Mouse (Mus musculus) lung, postnatal 0 days (tissue): Measurements from ENCODE around the gene 1700030J22Rik.

Source experiments
- CTCF ChIP-seq: IDR thresholded peaks from 2 replicates; pipeline ENCODE4 v1.5.1; 2016; ENCODE audit warnings: antibody characterized with exemption, mild to moderate bottlenecking
- EP300 ChIP-seq: IDR thresholded peaks from 2 replicates; pipeline ENCODE4 v1.6.1; 2016; ENCODE audit warnings: antibody characterized with exemption, mild to moderate bottlenecking, control low read depth

DNA sequence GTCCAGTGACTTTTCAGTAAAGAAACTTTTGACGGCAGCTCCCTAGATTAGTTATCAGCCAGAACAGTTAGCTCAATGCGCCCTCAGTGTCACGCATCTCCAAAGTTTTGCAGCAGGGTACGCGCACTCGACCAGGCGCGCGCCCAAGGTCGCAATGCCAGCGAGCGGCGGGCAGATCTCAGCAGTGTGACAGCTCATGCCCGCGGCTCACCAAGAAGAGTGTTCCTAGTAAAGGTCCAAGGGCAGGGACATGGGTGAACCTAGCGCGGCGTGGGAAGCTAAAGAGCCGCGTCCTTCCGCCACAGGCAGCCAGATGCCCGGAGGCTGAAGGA, 57.8 kb downstream of the 1700030J22Rik start:
- no peak for TF ChIP-seq CTCF
- TF ChIP-seq EP300, result no peak
